Mouse (Mus musculus) liver, embryonic 14.5 days (tissue): ENCODE results near the gene Pip5k1c. TPM values are rescaled to one million over a fixed set of nuclear protein-coding genes. Genes with fewer than 3 reads are reported as not detected.

Experiments used
- ATAC-seq: fragments of 200-750 bp; cut with Nextera tagmentation; 2 replicates; pipeline ENCODE4 v1.8.0; 2017; ENCODE audit warnings: moderate number of reproducible peaks, mild to moderate bottlenecking, moderate library complexity; ENCODE audit not compliant: insufficient read depth
- DNase-seq, 3 experiments: peaks; one replicate each; pipeline ENCODE4 v3.0.0-alpha.2; 2012 to 2013; ENCODE audit warnings: low read depth in 3 of 3, low spot score in 3 of 3
- H3K27ac ChIP-seq: fragments of 300-500 bp; sonication (generic); 2 replicates; pipeline ENCODE4 v1.5.1; 2014; ENCODE audit warnings: moderate library complexity, mild to moderate bottlenecking, control low read depth, inconsistent platforms
- H3K27me3 ChIP-seq: fragments of 300-500 bp; sonication (generic); 2 replicates; pipeline ENCODE4 v1.6.1; 2014; ENCODE audit warnings: mild to moderate bottlenecking, low read length, moderate library complexity; ENCODE audit not compliant: control insufficient read depth, insufficient read depth
- H3K36me3 ChIP-seq: fragments of 300-500 bp; sonication (generic); replicated peaks from 2 replicates; pipeline ENCODE4 v1.6.1; 2014; ENCODE audit warnings: low read depth; ENCODE audit not compliant: control insufficient read depth, insufficient read depth
- H3K4me1 ChIP-seq, 2 experiments: fragments of 200-500 bp in 1 of 2; fragments of 300-500 bp in 1 of 2; sonication (generic) in 1 of 2; replicated peaks; 2 replicates each; pipeline ENCODE4 v1.6.1; 2012 to 2014; ENCODE audit warnings: antibody characterized with exemption in 1 of 2, inconsistent platforms in 1 of 2, low read length in 1 of 2; ENCODE audit not compliant: control insufficient read depth in 2 of 2, insufficient read depth in 2 of 2
- H3K4me2 ChIP-seq: fragments of 300-500 bp; sonication (generic); 2 replicates; pipeline ENCODE4 v1.6.1; 2014; ENCODE audit warnings: low read depth, mild to moderate bottlenecking, control low read depth, moderate library complexity
- H3K4me3 ChIP-seq, 2 experiments: fragments of 200-500 bp in 1 of 2; fragments of 300-500 bp in 1 of 2; sonication (generic) in 1 of 2; 2 replicates each; pipeline ENCODE4 v1.5.1; 2012 to 2014; ENCODE audit warnings: low read depth in 2 of 2, low read length in 2 of 2, mild to moderate bottlenecking in 2 of 2, control low read depth in 1 of 2, inconsistent platforms in 1 of 2, moderate library complexity in 1 of 2; ENCODE audit not compliant: insufficient read depth in 1 of 2
- H3K9ac ChIP-seq: fragments of 300-500 bp; sonication (generic); replicated peaks from 2 replicates; pipeline ENCODE4 v1.6.1; 2014; ENCODE audit warnings: mild to moderate bottlenecking, control low read depth, moderate library complexity
- H3K9me3 ChIP-seq: fragments of 300-500 bp; sonication (generic); 2 replicates; pipeline ENCODE4 v1.6.1; 2016; ENCODE audit warnings: low read length, mixed read lengths; ENCODE audit not compliant: control insufficient read depth
- CTCF ChIP-seq: IDR thresholded peaks from 2 replicates; pipeline ENCODE4 v1.5.1; 2016; ENCODE audit warnings: antibody characterized with exemption, low read depth, control low read depth
- EP300 ChIP-seq: IDR thresholded peaks from 2 replicates; pipeline ENCODE4 v1.6.1; 2016; ENCODE audit warnings: antibody characterized with exemption, low read depth
- WGBS: fragments of 180-500 bp; shearing (Covaris S2); extraction: QIAGEN DNeasy Blood & Tissue Kit; methylation state at CpG from one replicate; pipeline ENCODE4 v1.1.7; 2014; ENCODE audit not compliant: insufficient replicate concordance; 5-methylcytosine and 5-hydroxymethylcytosine counted together
- polyA plus RNA-seq, 2 experiments: library from polyadenylated mRNA; depleted of rRNA in 1 of 2; stranded (reverse) in 1 of 2; unstranded in 1 of 2; fragments of >200 nt; fragmentation: Nextera tagmentation in 1 of 2; extraction: Ambion mirVana in 1 of 2; gene quantifications; 2 replicates each; pipeline versions ENCODE4 v1.2.1 to v1.2.3; 2012 to 2014

Gene Pip5k1c
- polyA plus RNA-seq, 2 experiments = 10.5 to 12.8 TPM

- TF ChIP-seq CTCF = no peak
- Histone ChIP-seq H3K9me3 (no peaks in the 10 kb centered on the region), H3K9ac (no peak within 1 kb of the TSS), H3K27me3 (no peaks in the 10 kb centered on the region; the same call in 1 of the 2 replicates), H3K4me2 (peak within 1 kb of the TSS; percentile 5; the same call in 1 of the 2 replicates), H3K4me3 (no peak within 1 kb of the TSS), H3K4me1 (peaks cover 14 to 28% of the 10 kb centered on the region in 2 experiments), H3K27ac (no peak within 1 kb of the TSS), H3K36me3 (no peaks in the 10 kb centered on the region)
- ATAC-seq (no peak), DNase-seq (no peak)
- WGBS = 47% methylated on average over 9 of the region's 9 CpGs
These were observed 1.2 kb upstream of the Pip5k1c start, which contains the start of gene Tjp3 for GRCm38 (mm10) chr10:81291511-81292104. TSS of gene Tjp3 (minus strand) at chr10:81291581.

GRCm38 (mm10) chr10:81293334-81294030 lies 719 bp downstream of the Pip5k1c start:
- DNase-seq = no peak
- Histone ChIP-seq H3K9me3 (no peaks in the 10 kb centered on the region), H3K4me1 (peaks cover 14 to 34% of the 10 kb centered on the region in 2 experiments), H3K4me2 (peak overlapping the region; percentile 92), H3K9ac (peak overlapping the region; percentile 79), H3K27me3 (no peaks in the 10 kb centered on the region; the same call in 1 of the 2 replicates), H3K36me3 (no peaks in the 10 kb centered on the region), H3K4me3 (peak overlapping the region; percentile 80 to 81), H3K27ac (peak overlapping the region; percentile 70)
- peak; percentile 18; the same call in 1 of the 2 replicates for TF ChIP-seq CTCF
- TF ChIP-seq EP300 = no peak
- 2% methylated on average over 25 of the region's 25 CpGs for WGBS
- no peak for ATAC-seq

DNA sequence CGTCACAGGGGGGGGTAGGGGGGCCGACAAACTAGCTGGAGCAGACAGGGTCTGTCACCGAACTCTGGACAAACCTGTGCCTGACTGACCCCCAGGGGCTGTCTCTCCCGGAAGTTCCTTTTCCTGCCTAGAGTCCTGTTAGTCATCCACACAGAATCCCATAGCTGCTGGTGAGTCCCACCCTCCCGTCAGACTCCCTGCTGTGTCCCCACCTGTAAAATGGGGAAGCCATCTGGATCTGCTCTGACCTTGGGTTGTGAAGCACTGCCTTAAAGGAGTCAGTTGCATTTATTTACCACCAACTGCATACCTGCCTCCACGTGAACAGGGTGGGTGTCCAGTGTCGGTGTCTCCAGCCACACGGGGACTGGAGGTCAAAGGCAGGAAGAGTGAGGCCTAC lies 1.7 kb downstream of the Pip5k1c start:
- no peak for ATAC-seq
- no peak for DNase-seq
- Histone ChIP-seq H3K9me3 (no peaks in the 10 kb centered on the region), H3K9ac (peak overlapping the region; percentile 79; the same call in 1 of the 2 replicates), H3K4me1 (peaks cover 14 to 43% of the 10 kb centered on the region in 2 experiments), H3K36me3 (no peaks in the 10 kb centered on the region), H3K4me3 (peak overlapping the region in 1 of 2 experiments; percentile 80; a peak in 2 of 4 replicates), H3K4me2 (peak overlapping the region; percentile 92), H3K27ac (no peak overlapping the region), H3K27me3 (no peaks in the 10 kb centered on the region; the same call in 1 of the 2 replicates)
- WGBS = 23% methylated on average over 8 of the region's 8 CpGs
- TF ChIP-seq EP300 = no peak
- no peak for TF ChIP-seq CTCF

GRCm38 (mm10) chr10:81295185-81295584 lies 2.4 kb downstream of the Pip5k1c start:
- Histone ChIP-seq H3K9me3 (no peaks in the 10 kb centered on the region), H3K4me2 (no peak overlapping the region; the same call in 1 of the 2 replicates), H3K27ac (no peak overlapping the region), H3K9ac (no peak overlapping the region), H3K4me3 (no peak overlapping the region), H3K4me1 (peaks cover 14 to 49% of the 10 kb centered on the region in 2 experiments), H3K36me3 (no peaks in the 10 kb centered on the region), H3K27me3 (no peaks in the 10 kb centered on the region; the same call in 1 of the 2 replicates)
- TF ChIP-seq EP300 (no peak), CTCF (no peak)
- ATAC-seq = no peak
- 81% methylated on average over 6 of the region's 6 CpGs for WGBS
- DNase-seq = no peak

- H3K9ac ChIP-seq = no peak overlapping the region
- no peak overlapping the region for H3K4me3 ChIP-seq
- WGBS = 57% methylated on average over 6 of the region's 6 CpGs
- DNase-seq (no peak), ATAC-seq (no peak)
- H3K4me2 ChIP-seq = no peak overlapping the region
- H3K27me3 ChIP-seq = no peaks in the 10 kb centered on the region
- TF ChIP-seq EP300 (no peak), CTCF (no peak)
- peaks cover 12 to 48% of the 10 kb centered on the region in 2 experiments for H3K4me1 ChIP-seq
- H3K27ac ChIP-seq = no peak overlapping the region
- H3K36me3 ChIP-seq = no peaks in the 10 kb centered on the region
- H3K9me3 ChIP-seq = no peaks in the 10 kb centered on the region
These were observed 4.5 kb downstream of the Pip5k1c start for GRCm38 (mm10) chr10:81297246-81297645.
